Mouse (Mus musculus): Measurements from ENCODE around the gene Fgfr2. TPM values are rescaled to one million over a fixed set of nuclear protein-coding genes. Genes with fewer than 3 reads are reported as not detected.
A peak's percentile ranks its signal among the peaks of the same experiment; 100 is the strongest.

Gene Fgfr2
- polyA plus RNA-seq, 1 experiment from 2014 or later: 33.9 TPM

DNA sequence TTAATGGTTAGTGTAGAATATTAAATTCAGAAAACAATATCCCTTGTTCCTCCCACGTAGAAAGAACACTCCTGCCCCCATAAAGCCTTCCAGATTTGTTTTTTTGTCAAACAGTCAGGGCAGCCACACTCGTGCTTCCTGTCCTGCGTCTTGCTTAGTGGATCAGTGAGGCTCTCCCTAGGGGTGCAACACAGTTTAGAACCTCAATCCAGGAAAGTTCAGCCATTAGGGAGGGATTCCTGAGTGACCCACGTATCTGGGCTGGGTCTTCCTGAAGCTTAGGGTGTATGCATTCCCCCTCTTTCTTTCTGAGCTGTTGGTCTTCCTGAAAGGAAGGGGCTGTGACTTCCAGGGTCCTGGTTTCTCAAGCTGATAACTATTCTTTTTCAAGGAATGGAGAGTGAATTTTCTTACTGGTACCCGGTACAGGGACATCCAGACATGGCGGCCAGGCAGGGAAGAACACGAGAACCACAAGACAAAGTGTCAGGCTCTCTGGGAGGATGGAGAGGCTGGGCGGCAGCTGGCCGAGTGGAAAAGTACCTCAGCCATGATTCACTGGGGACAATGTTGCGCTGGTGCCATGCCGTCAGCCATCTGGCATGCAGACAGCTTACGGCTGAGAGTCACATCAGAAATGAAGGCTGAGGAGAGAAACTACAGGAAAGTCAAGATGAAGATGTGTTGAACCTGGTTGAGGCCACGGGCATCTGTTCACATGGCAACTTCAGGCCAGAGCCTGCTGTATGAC is 2200.0 kb downstream of the Fgfr2 start:
- no peaks in the 10 kb centered on the region for H3K36me3 ChIP-seq
- H3K4me2 ChIP-seq: no peak overlapping the region
- no peaks in the 10 kb centered on the region for H3K4me1 ChIP-seq (replicated peaks)
- no peak overlapping the region for H3K9ac ChIP-seq
- ATAC-seq (ENCODE audit: low FRiP score): no peak
- H3K4me3 ChIP-seq: no peak overlapping the region
- no peaks in the 10 kb centered on the region for H3K27me3 ChIP-seq
- no peaks in the 10 kb centered on the region for H3K9me3 ChIP-seq
- no peak overlapping the region for H3K27ac ChIP-seq
- 66% methylated on average over 13 of the region's 13 CpGs for WGBS

DNA sequence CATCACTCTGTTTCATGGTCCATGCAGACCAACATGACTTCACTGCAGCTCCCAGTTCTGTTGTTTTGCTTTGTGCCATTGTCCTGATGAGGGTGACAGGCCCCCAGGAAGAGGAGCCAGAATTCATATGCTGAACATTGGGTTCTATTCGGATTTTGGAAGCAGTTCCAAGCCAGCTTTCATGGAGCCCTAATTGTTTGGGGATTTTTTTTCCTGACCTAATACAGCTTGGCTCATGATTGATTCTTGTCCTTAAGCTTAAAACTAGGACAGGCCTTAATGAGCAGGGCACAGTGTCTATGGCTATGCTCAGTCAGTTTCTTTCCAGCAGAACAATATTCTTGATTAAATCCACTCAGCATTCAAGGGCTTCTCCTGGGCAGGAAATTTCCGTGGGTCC is 2204.9 kb downstream of the Fgfr2 start:
- 65% methylated on average over 2 of the region's 2 CpGs for WGBS
- H3K4me3 ChIP-seq: no peak overlapping the region
- no peaks in the 10 kb centered on the region for H3K9me3 ChIP-seq
- H3K4me1 ChIP-seq (replicated peaks): no peaks in the 10 kb centered on the region
- H3K36me3 ChIP-seq: peaks cover 5% of the 10 kb centered on the region
- no peak overlapping the region for H3K27ac ChIP-seq
- no peak for ATAC-seq (ENCODE audit: low FRiP score)
- H3K27me3 ChIP-seq: no peaks in the 10 kb centered on the region
- no peak overlapping the region for H3K9ac ChIP-seq
- no peak overlapping the region for H3K4me2 ChIP-seq

GRCm38 (mm10) chr7:130914693-130915363 is 2208.3 kb downstream of the Fgfr2 start:
- no peak for ATAC-seq (ENCODE audit: low FRiP score)
- no peak overlapping the region for H3K4me2 ChIP-seq
- H3K27ac ChIP-seq: no peak overlapping the region
- no peaks in the 10 kb centered on the region for H3K27me3 ChIP-seq
- no peaks in the 10 kb centered on the region for H3K4me1 ChIP-seq (replicated peaks)
- H3K9ac ChIP-seq: no peak overlapping the region
- H3K36me3 ChIP-seq: peaks cover 21% of the 10 kb centered on the region
- no peak overlapping the region for H3K4me3 ChIP-seq
- 59% methylated on average over 5 of the region's 5 CpGs for WGBS
- no peaks in the 10 kb centered on the region for H3K9me3 ChIP-seq

- 93% methylated on average over 14 of the region's 14 CpGs for WGBS
- Histone ChIP-seq H3K9ac (no peak overlapping the region), H3K27ac (no peak overlapping the region), H3K4me1 (replicated peaks) (no peaks in the 10 kb centered on the region), H3K4me2 (no peak overlapping the region), H3K4me3 (no peak overlapping the region), H3K36me3 (peaks cover 42% of the 10 kb centered on the region), H3K9me3 (no peaks in the 10 kb centered on the region), H3K27me3 (no peaks in the 10 kb centered on the region)
- no peak for ATAC-seq (ENCODE audit: low FRiP score)
Measured at GRCm38 (mm10) chr7:130910841-130911240, 2212.3 kb downstream of the Fgfr2 start.

DNA sequence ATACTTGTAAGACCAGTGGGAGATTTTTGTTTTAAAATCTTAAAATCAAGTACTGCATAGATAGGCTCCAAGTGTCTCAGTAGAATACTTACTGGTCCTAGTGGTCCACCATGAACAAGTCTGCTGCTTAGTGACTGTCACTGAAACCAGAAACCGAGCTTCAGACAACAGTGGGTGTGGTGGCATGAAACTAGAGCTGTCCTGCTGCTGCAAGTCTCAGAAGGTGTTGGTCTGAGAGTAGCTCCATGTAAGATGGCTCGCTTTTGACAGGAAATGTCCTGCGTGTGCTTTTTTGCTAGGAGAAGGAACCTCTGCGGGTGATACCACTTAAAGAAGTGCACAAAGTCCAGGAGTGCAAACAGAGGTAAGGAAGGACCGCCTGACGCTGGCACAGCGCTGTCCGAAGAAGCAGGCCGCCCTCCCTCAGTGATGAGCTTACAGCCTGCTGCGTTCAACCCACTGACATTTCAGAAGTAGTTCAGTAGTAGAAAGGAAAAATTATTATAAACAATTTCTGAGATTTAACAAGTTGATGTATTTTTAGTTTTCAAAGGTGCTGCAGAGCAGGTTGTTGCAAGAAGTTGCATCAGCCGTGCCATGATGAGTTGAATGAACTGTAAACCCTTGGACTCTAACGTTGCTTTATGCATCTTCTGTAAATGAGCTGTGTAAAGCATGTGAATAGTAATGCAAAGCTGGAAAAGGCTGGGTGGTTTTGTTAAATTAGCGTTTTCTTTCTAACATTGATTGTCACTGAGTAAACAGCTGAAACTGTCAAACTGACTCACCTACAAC is 2218.4 kb downstream of the Fgfr2 start:
- no peak overlapping the region for H3K4me3 ChIP-seq
- H3K27me3 ChIP-seq: no peaks in the 10 kb centered on the region
- no peaks in the 10 kb centered on the region for H3K9me3 ChIP-seq
- H3K36me3 ChIP-seq: peaks cover 51% of the 10 kb centered on the region
- H3K9ac ChIP-seq: no peak overlapping the region
- no peak overlapping the region for H3K4me2 ChIP-seq
- H3K4me1 ChIP-seq (replicated peaks): no peaks in the 10 kb centered on the region
- no peak for ATAC-seq (ENCODE audit: low FRiP score)
- H3K27ac ChIP-seq: no peak overlapping the region
- 95% methylated on average over 13 of the region's 13 CpGs for WGBS

DNA sequence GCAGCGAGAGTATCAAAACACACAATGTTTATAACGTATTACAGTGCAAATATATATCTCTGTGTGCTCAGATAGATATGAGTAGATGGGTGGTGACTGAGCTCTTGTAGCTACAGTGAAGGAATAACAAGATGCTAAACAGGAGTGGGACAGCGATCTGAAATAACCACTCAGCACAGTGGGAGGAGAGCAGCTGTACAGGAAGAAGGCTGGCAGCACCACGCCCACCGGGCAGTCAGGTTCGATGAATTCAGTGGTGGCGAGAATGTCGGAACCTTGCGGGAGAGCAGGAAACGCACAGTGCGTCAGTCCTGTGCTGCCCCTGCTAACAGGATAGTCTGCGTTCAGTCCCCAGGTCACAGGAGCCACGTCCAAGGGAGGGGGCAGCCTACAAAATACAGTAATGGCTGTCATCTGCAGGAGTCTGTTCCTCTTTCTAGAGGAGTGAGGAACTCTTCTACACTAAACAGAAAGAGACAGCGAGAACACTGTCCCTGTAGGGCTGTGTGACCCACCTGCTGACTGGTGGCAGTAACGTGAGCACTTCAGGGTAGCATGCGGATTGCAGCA is 2219.6 kb downstream of the Fgfr2 start:
- no peaks in the 10 kb centered on the region for H3K4me1 ChIP-seq (replicated peaks)
- WGBS: 93% methylated on average over 16 of the region's 16 CpGs
- H3K9me3 ChIP-seq: no peaks in the 10 kb centered on the region
- peaks cover 44% of the 10 kb centered on the region for H3K36me3 ChIP-seq
- ATAC-seq (ENCODE audit: low FRiP score): no peak
- H3K9ac ChIP-seq: no peak overlapping the region
- no peaks in the 10 kb centered on the region for H3K27me3 ChIP-seq
- no peak overlapping the region for H3K4me3 ChIP-seq
- H3K27ac ChIP-seq: no peak overlapping the region
- H3K4me2 ChIP-seq: no peak overlapping the region

DNA sequence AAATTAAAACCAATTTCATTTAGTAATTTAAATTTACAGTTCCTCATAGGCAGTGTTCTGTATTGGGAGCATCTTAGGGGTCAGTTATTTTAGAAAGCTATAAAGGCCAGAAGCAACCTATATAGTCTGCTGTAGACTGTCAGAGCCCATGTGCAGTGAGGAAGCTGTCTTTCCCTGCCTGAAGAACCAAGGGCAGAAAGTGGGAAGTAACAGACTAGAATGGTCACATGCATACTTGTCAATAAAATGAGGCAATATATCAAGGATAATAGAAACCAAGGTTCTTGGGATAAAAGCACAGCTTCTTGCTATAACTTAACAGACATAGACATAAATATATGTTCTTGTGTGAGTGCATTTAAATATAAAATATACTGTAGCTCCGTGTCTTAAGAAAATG is 2220.2 kb downstream of the Fgfr2 start:
- ATAC-seq (ENCODE audit: low FRiP score): no peak
- H3K9ac ChIP-seq: no peak overlapping the region
- H3K4me1 ChIP-seq (replicated peaks): no peaks in the 10 kb centered on the region
- no peak overlapping the region for H3K4me3 ChIP-seq
- no peaks in the 10 kb centered on the region for H3K27me3 ChIP-seq
- H3K9me3 ChIP-seq: no peaks in the 10 kb centered on the region
- no peak overlapping the region for H3K4me2 ChIP-seq
- H3K36me3 ChIP-seq: peaks cover 44% of the 10 kb centered on the region
- 95% methylated on average over 1 of the region's 1 CpGs for WGBS
- H3K27ac ChIP-seq: no peak overlapping the region

- Histone ChIP-seq H3K4me2 (no peak overlapping the region), H3K27ac (no peak overlapping the region), H3K4me1 (replicated peaks) (no peaks in the 10 kb centered on the region), H3K27me3 (no peaks in the 10 kb centered on the region), H3K9ac (no peak overlapping the region), H3K36me3 (peaks cover 55% of the 10 kb centered on the region), H3K9me3 (no peaks in the 10 kb centered on the region), H3K4me3 (no peak overlapping the region)
- 96% methylated on average over 5 of the region's 5 CpGs for WGBS
- no peak for ATAC-seq (ENCODE audit: low FRiP score)
Measured at GRCm38 (mm10) chr7:130900233-130900848, 2222.8 kb downstream of the Fgfr2 start.

- Histone ChIP-seq H3K4me3 (no peak overlapping the region), H3K27me3 (no peaks in the 10 kb centered on the region), H3K4me1 (replicated peaks) (no peaks in the 10 kb centered on the region), H3K36me3 (peaks cover 36% of the 10 kb centered on the region), H3K27ac (no peak overlapping the region), H3K9me3 (no peaks in the 10 kb centered on the region), H3K9ac (no peak overlapping the region), H3K4me2 (no peak overlapping the region)
- ATAC-seq (ENCODE audit: low FRiP score): no peak
- WGBS: 82% methylated on average over 4 of the region's 4 CpGs
Measured at GRCm38 (mm10) chr7:130898373-130898772, 2224.8 kb downstream of the Fgfr2 start.

- peaks cover 47% of the 10 kb centered on the region for H3K36me3 ChIP-seq
- ATAC-seq (ENCODE audit: low FRiP score): no peak
- H3K4me1 ChIP-seq (replicated peaks): no peaks in the 10 kb centered on the region
- H3K9ac ChIP-seq: no peak overlapping the region
- no peak overlapping the region for H3K4me2 ChIP-seq
- no peak overlapping the region for H3K4me3 ChIP-seq
- no peaks in the 10 kb centered on the region for H3K27me3 ChIP-seq
- 92% methylated on average over 10 of the region's 10 CpGs for WGBS
- no peaks in the 10 kb centered on the region for H3K9me3 ChIP-seq
- H3K27ac ChIP-seq: no peak overlapping the region
Measured at GRCm38 (mm10) chr7:130897201-130897600, 2225.9 kb downstream of the Fgfr2 start.

GRCm38 (mm10) chr7:130896064-130896463 is 2227.1 kb downstream of the Fgfr2 start:
- no peaks in the 10 kb centered on the region for H3K27me3 ChIP-seq
- no peaks in the 10 kb centered on the region for H3K4me1 ChIP-seq (replicated peaks)
- H3K4me2 ChIP-seq: no peak overlapping the region
- no peak overlapping the region for H3K27ac ChIP-seq
- WGBS: 78% methylated on average over 3 of the region's 3 CpGs
- ATAC-seq (ENCODE audit: low FRiP score): no peak
- H3K9ac ChIP-seq: peak overlapping the region; percentile 8; the same call in 1 of the 2 replicates
- peaks cover 44% of the 10 kb centered on the region for H3K36me3 ChIP-seq
- no peaks in the 10 kb centered on the region for H3K9me3 ChIP-seq
- H3K4me3 ChIP-seq: no peak overlapping the region

DNA sequence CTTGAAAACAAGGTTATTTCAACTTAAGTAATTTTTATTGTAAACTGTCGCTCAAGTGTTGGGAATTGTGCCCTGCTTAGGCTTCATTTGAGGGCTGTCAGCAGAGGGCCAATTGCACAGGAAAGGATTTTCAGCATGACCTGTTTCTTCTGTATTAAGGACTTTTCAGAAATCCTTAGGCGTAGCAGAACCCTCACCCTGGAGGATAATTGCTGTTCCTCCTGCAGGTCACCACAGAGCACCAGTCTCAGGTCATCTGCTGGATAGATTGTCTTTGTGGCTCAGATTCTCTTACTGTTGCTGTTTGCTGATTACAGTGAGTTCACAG is 2227.6 kb downstream of the Fgfr2 start:
- 72% methylated on average over 2 of the region's 2 CpGs for whole genome bisulfite sequencing
- Histone ChIP-seq H3K27ac (no peak overlapping the region), H3K36me3 (peaks cover 39% of the 10 kb centered on the region), H3K9ac (no peak overlapping the region), H3K4me1 (replicated peaks) (no peaks in the 10 kb centered on the region), H3K4me2 (no peak overlapping the region), H3K27me3 (no peaks in the 10 kb centered on the region), H3K9me3 (no peaks in the 10 kb centered on the region), H3K4me3 (no peak overlapping the region)
- ATAC-seq (ENCODE audit: low FRiP score): no peak
